Comparison of ENCODE assay signal across 11 mouse cellular contexts in genomic region chr6:97582748-97583147, GRCm38 (mm10). TPM values are rescaled to one million over a fixed set of nuclear protein-coding genes. Genes with fewer than 3 reads are reported as not detected.
DNase-seq lines count a peak whose midpoint lies in the region; ATAC-seq and TF ChIP-seq lines count a peak whose summit lies in the region.
"Had no signal": no experiment of that assay in that cellular context is flagged by ENCODE, and none has a peak within 500 bp of the region (broad histone marks: within the 10 kb centered on the region; RNA-seq: fewer than 3 reads in every experiment).

No protein-coding gene starts in this region.

- TF ChIP-seq POLR2A in lung, adult 2 months (IDR thresholded peaks at IDR 0.05; ENCODE audit: borderline replicate concordance, extremely low read depth, low read depth, low read length), result no peak

- no peak overlapping the region for H3K9ac ChIP-seq in lung, embryonic 15.5 days
- H3K9ac ChIP-seq in neural tube, embryonic 13.5 days, result no peak overlapping the region
- no peak overlapping the region for H3K9ac ChIP-seq in forebrain, postnatal 0 days

- ATAC-seq in lung, embryonic 15.5 days (ENCODE audit: borderline replicate concordance, extremely low read depth, low FRiP score, low TSS enrichment), result peak; percentile 23; the same call in 1 of the 2 replicates
- ATAC-seq in neural tube, embryonic 13.5 days (ENCODE audit: low read depth), result no peak
- no peak for ATAC-seq in forebrain, postnatal 0 days

- intact Hi-C loops in heart, postnatal 14 days (cut with DNase I), result no loop called here

- H3K27me3 ChIP-seq in lung, embryonic 15.5 days, result no peaks in the 10 kb centered on the region
- H3K27me3 ChIP-seq in neural tube, embryonic 13.5 days, result no peaks in the 10 kb centered on the region
- no peaks in the 10 kb centered on the region for H3K27me3 ChIP-seq in forebrain, postnatal 0 days (ENCODE audit: insufficient read depth, low read length)

- no peak overlapping the region for H3K4me3 ChIP-seq in lung, adult 2 months (replicated peaks; ENCODE audit: extremely low read depth, low read depth, low read length)
- H3K4me3 ChIP-seq in lung, embryonic 15.5 days, result no peak overlapping the region
- H3K4me3 ChIP-seq in neural tube, embryonic 13.5 days, result no peak overlapping the region
- H3K4me3 ChIP-seq in forebrain, postnatal 0 days (ENCODE audit: low read depth, low read length), result no peak overlapping the region

- TF ChIP-seq CTCF in lung, adult 2 months (IDR thresholded peaks at IDR 0.05; ENCODE audit: insufficient read depth, low read length), result no peak
- TF ChIP-seq CTCF in forebrain, postnatal 0 days (IDR thresholded peaks at IDR 0.05; ENCODE audit: low read depth), result no peak

- H3K36me3 ChIP-seq in lung, embryonic 15.5 days, result no peaks in the 10 kb centered on the region
- no peaks in the 10 kb centered on the region for H3K36me3 ChIP-seq in neural tube, embryonic 13.5 days
- no peaks in the 10 kb centered on the region for H3K36me3 ChIP-seq in forebrain, postnatal 0 days (ENCODE audit: insufficient read depth)

- 39% methylated on average over 8 of the region's 8 CpGs for WGBS in lung, adult 2 months
- 19% methylated on average over 8 of the region's 8 CpGs for WGBS in lung, embryonic 15.5 days
- 27% methylated on average over 8 of the region's 8 CpGs for WGBS in neural tube, embryonic 13.5 days
- 64% methylated on average over 8 of the region's 8 CpGs for WGBS in forebrain, postnatal 0 days

- peaks cover 6% of the 10 kb centered on the region; the same call in 1 of the 2 replicates for H3K4me1 ChIP-seq in lung, adult 2 months (ENCODE audit: control insufficient read depth, insufficient read depth, low read length)
- H3K4me1 ChIP-seq in lung, embryonic 15.5 days, result peaks cover 15% of the 10 kb centered on the region
- H3K4me1 ChIP-seq in neural tube, embryonic 13.5 days (replicated peaks), result peaks cover 62% of the 10 kb centered on the region
- 0 out of 2 replicates have a peak, but pooled peaks cover 3% of the 10 kb centered on the region for H3K4me1 ChIP-seq in forebrain, postnatal 0 days (ENCODE audit: insufficient read depth)

- H3K27ac ChIP-seq in lung, embryonic 15.5 days, result no peak overlapping the region
- H3K27ac ChIP-seq in neural tube, embryonic 13.5 days (replicated peaks), result peak overlapping the region; percentile 65
- no peak overlapping the region for H3K27ac ChIP-seq in forebrain, postnatal 0 days (ENCODE audit: low read depth, low read length)

- H3K9me3 ChIP-seq in lung, embryonic 15.5 days, result no peaks in the 10 kb centered on the region
- H3K9me3 ChIP-seq in neural tube, embryonic 13.5 days, result no peaks in the 10 kb centered on the region
- H3K9me3 ChIP-seq in forebrain, postnatal 0 days (ENCODE audit: low read length), result no peaks in the 10 kb centered on the region

- no peak overlapping the region for H3K4me2 ChIP-seq in lung, embryonic 15.5 days
- H3K4me2 ChIP-seq in neural tube, embryonic 13.5 days, result no peak overlapping the region
- no peak overlapping the region for H3K4me2 ChIP-seq in forebrain, postnatal 0 days (ENCODE audit: low read depth)

- DNase-seq in lung, adult 18-20 months, result peak; percentile 32 to 46
- no peak for DNase-seq in lung, adult 2 months
- peak; percentile 6 to 9 for DNase-seq in heart, postnatal 14 days
- no peak for DNase-seq in forebrain, postnatal 0 days
- DNase-seq in cerebellum, postnatal 14 days, result no peak
- DNase-seq: cerebellum, adult 18-20 months; kidney, adult 8-10 months; right cerebral cortex, postnatal 4 days; thymus, adult 18-20 months had no signal

RNA-seq across cellular contexts. Expression of gene Frmd4b, which starts 34.6 kb away (rescaled TPM):
- 15.3 and 22.3 TPM in 2 replicates for polyA plus RNA-seq in lung, adult 2 months (2012; rRNA removed)
- total RNA-seq in heart, postnatal 14 days (2021), result 10 to 100 TPM; 19.0 to 20.9 TPM
- polyA plus RNA-seq in lung, embryonic 15.5 days (2015; fragmentation: Nextera tagmentation; extraction: Ambion mirVana), result 14.5 and 15.7 TPM in 2 replicates
- polyA plus RNA-seq in neural tube, embryonic 13.5 days (2015; fragmentation: Nextera tagmentation; extraction: Ambion mirVana), result 28.7 and 30.9 TPM in 2 replicates
- 32.0 and 43.7 TPM in 2 replicates for total RNA-seq in forebrain, postnatal 0 days (2014; rRNA removed)
- polyA plus RNA-seq in forebrain, postnatal 0 days (2015; fragmentation: Nextera tagmentation; extraction: Ambion mirVana), result 16.3 and 17.0 TPM in 2 replicates

Comparison
In these comparisons a context has a peak if more than half of its experiments do, and no peak if none do; other contexts are left out.
1. DNase-seq: peak in lung, adult 18-20 months (2 of 2) and heart, postnatal 14 days (2 of 2); none in lung, adult 2 months (single experiment), forebrain, postnatal 0 days (single experiment) and cerebellum, postnatal 14 days (0 of 2).